Mouse (Mus musculus): ENCODE results near the gene Ppm1g. TPM values are rescaled to one million over a fixed set of nuclear protein-coding genes. Genes with fewer than 3 reads are reported as not detected.

Gene Ppm1g
- 162 TPM in 2 replicates for polyA plus RNA-seq (2014; fragmentation: Nextera tagmentation; extraction: Ambion mirVana)

- Histone ChIP-seq H3K27me3 (ENCODE audit: control insufficient read depth, insufficient read depth, low read length) (no peaks in the 10 kb centered on the region), H3K9me3 (ENCODE audit: control insufficient read depth, low read length) (no peaks in the 10 kb centered on the region), H3K9ac (peak within 1 kb of the TSS; percentile 85), H3K4me1 (replicated peaks; ENCODE audit: control insufficient read depth, insufficient read depth, low read length) (peaks cover 15% of the 10 kb centered on the region; the same call in 1 of the 2 replicates), H3K4me3 (replicated peaks; ENCODE audit: low read length) (peak within 1 kb of the TSS; percentile 83), H3K36me3 (replicated peaks; ENCODE audit: control insufficient read depth, insufficient read depth) (no peaks in the 10 kb centered on the region), H3K4me2 (replicated peaks) (peak within 1 kb of the TSS; percentile 61), H3K27ac (peak within 1 kb of the TSS; percentile 98)
- ATAC-seq (ENCODE audit: low FRiP score) (peak; percentile 94), DNase-seq (ENCODE audit: low spot score) (peak; percentile 96)
- WGBS, result under 1% methylated on average over 70 of the region's 70 CpGs
Observed at GRCm38 (mm10) chr5:31220448-31221303, at the start of gene Ppm1g. Gene Ppm1g (minus strand): TSS chr5:31220687.

GRCm38 (mm10) chr5:31267686-31268085 lies 47.2 kb upstream of the Ppm1g start:
- Histone ChIP-seq H3K4me1 (replicated peaks; ENCODE audit: control insufficient read depth, insufficient read depth, low read length) (no peaks in the 10 kb centered on the region), H3K9ac (no peak overlapping the region), H3K36me3 (replicated peaks; ENCODE audit: control insufficient read depth, insufficient read depth) (peaks cover 94% of the 10 kb centered on the region), H3K27me3 (ENCODE audit: control insufficient read depth, insufficient read depth, low read length) (no peaks in the 10 kb centered on the region), H3K4me3 (replicated peaks; ENCODE audit: low read length) (no peak overlapping the region), H3K27ac (no peak overlapping the region), H3K9me3 (ENCODE audit: control insufficient read depth, low read length) (no peaks in the 10 kb centered on the region), H3K4me2 (replicated peaks) (no peak overlapping the region)
- DNase-seq (ENCODE audit: low spot score), result no peak
- no peak for ATAC-seq (ENCODE audit: low FRiP score)
- WGBS, result 56% methylated on average over 6 of the region's 6 CpGs

- ATAC-seq (ENCODE audit: low FRiP score) (no peak), DNase-seq (ENCODE audit: low spot score) (no peak)
- Histone ChIP-seq H3K9me3 (ENCODE audit: control insufficient read depth, low read length) (no peaks in the 10 kb centered on the region), H3K4me1 (replicated peaks; ENCODE audit: control insufficient read depth, insufficient read depth, low read length) (no peaks in the 10 kb centered on the region), H3K4me2 (replicated peaks) (no peak overlapping the region), H3K36me3 (replicated peaks; ENCODE audit: control insufficient read depth, insufficient read depth) (peaks cover 95% of the 10 kb centered on the region), H3K27ac (no peak overlapping the region), H3K27me3 (ENCODE audit: control insufficient read depth, insufficient read depth, low read length) (no peaks in the 10 kb centered on the region), H3K4me3 (replicated peaks; ENCODE audit: low read length) (no peak overlapping the region), H3K9ac (no peak overlapping the region)
- 94% methylated on average over 7 of the region's 7 CpGs for WGBS
Observed at GRCm38 (mm10) chr5:31266101-31266500, 45.6 kb upstream of the Ppm1g start.

GRCm38 (mm10) chr5:31257616-31258015 lies 37.1 kb upstream of the Ppm1g start:
- no peak overlapping the region for H3K27ac ChIP-seq
- H3K4me1 ChIP-seq (replicated peaks; ENCODE audit: control insufficient read depth, insufficient read depth, low read length), result no peaks in the 10 kb centered on the region
- no peak for ATAC-seq (ENCODE audit: low FRiP score)
- no peak overlapping the region for H3K4me2 ChIP-seq (replicated peaks)
- 91% methylated on average over 11 of the region's 11 CpGs for WGBS
- H3K36me3 ChIP-seq (replicated peaks; ENCODE audit: control insufficient read depth, insufficient read depth), result peaks cover 92% of the 10 kb centered on the region
- no peaks in the 10 kb centered on the region for H3K27me3 ChIP-seq (ENCODE audit: control insufficient read depth, insufficient read depth, low read length)
- no peak for DNase-seq (ENCODE audit: low spot score)
- H3K4me3 ChIP-seq (replicated peaks; ENCODE audit: low read length), result no peak overlapping the region
- no peak overlapping the region for H3K9ac ChIP-seq
- no peaks in the 10 kb centered on the region for H3K9me3 ChIP-seq (ENCODE audit: control insufficient read depth, low read length)

- H3K9ac ChIP-seq, result no peak overlapping the region
- WGBS, result 90% methylated on average over 2 of the region's 2 CpGs
- H3K4me1 ChIP-seq (replicated peaks; ENCODE audit: control insufficient read depth, insufficient read depth, low read length), result no peaks in the 10 kb centered on the region
- H3K27ac ChIP-seq, result no peak overlapping the region
- no peak for DNase-seq (ENCODE audit: low spot score)
- no peak for ATAC-seq (ENCODE audit: low FRiP score)
- no peaks in the 10 kb centered on the region for H3K9me3 ChIP-seq (ENCODE audit: control insufficient read depth, low read length)
- peaks cover 92% of the 10 kb centered on the region for H3K36me3 ChIP-seq (replicated peaks; ENCODE audit: control insufficient read depth, insufficient read depth)
- no peak overlapping the region for H3K4me3 ChIP-seq (replicated peaks; ENCODE audit: low read length)
- H3K4me2 ChIP-seq (replicated peaks), result no peak overlapping the region
- no peaks in the 10 kb centered on the region for H3K27me3 ChIP-seq (ENCODE audit: control insufficient read depth, insufficient read depth, low read length)
Observed at GRCm38 (mm10) chr5:31255971-31256370, 35.5 kb upstream of the Ppm1g start.

GRCm38 (mm10) chr5:31255381-31255780 lies 34.9 kb upstream of the Ppm1g start:
- H3K9ac ChIP-seq, result no peak overlapping the region
- no peak for DNase-seq (ENCODE audit: low spot score)
- ATAC-seq (ENCODE audit: low FRiP score), result no peak
- 97% methylated on average over 2 of the region's 2 CpGs for WGBS
- peaks cover 92% of the 10 kb centered on the region for H3K36me3 ChIP-seq (replicated peaks; ENCODE audit: control insufficient read depth, insufficient read depth)
- H3K4me2 ChIP-seq (replicated peaks), result no peak overlapping the region
- H3K27me3 ChIP-seq (ENCODE audit: control insufficient read depth, insufficient read depth, low read length), result no peaks in the 10 kb centered on the region
- H3K9me3 ChIP-seq (ENCODE audit: control insufficient read depth, low read length), result no peaks in the 10 kb centered on the region
- no peaks in the 10 kb centered on the region for H3K4me1 ChIP-seq (replicated peaks; ENCODE audit: control insufficient read depth, insufficient read depth, low read length)
- no peak overlapping the region for H3K27ac ChIP-seq
- H3K4me3 ChIP-seq (replicated peaks; ENCODE audit: low read length), result no peak overlapping the region

GRCm38 (mm10) chr5:31254901-31255300 lies 34.4 kb upstream of the Ppm1g start:
- WGBS, result 87% methylated on average over 8 of the region's 8 CpGs
- ATAC-seq (ENCODE audit: low FRiP score) (no peak), DNase-seq (ENCODE audit: low spot score) (no peak)
- Histone ChIP-seq H3K27me3 (ENCODE audit: control insufficient read depth, insufficient read depth, low read length) (no peaks in the 10 kb centered on the region), H3K4me1 (replicated peaks; ENCODE audit: control insufficient read depth, insufficient read depth, low read length) (no peaks in the 10 kb centered on the region), H3K9ac (no peak overlapping the region), H3K4me2 (replicated peaks) (no peak overlapping the region), H3K4me3 (replicated peaks; ENCODE audit: low read length) (no peak overlapping the region), H3K9me3 (ENCODE audit: control insufficient read depth, low read length) (no peaks in the 10 kb centered on the region), H3K36me3 (replicated peaks; ENCODE audit: control insufficient read depth, insufficient read depth) (peaks cover 92% of the 10 kb centered on the region), H3K27ac (no peak overlapping the region)

- Histone ChIP-seq H3K9me3 (ENCODE audit: control insufficient read depth, low read length) (no peaks in the 10 kb centered on the region), H3K4me2 (replicated peaks) (no peak overlapping the region), H3K4me3 (replicated peaks; ENCODE audit: low read length) (no peak overlapping the region), H3K36me3 (replicated peaks; ENCODE audit: control insufficient read depth, insufficient read depth) (peaks cover 93% of the 10 kb centered on the region), H3K27ac (no peak overlapping the region), H3K9ac (no peak overlapping the region), H3K4me1 (replicated peaks; ENCODE audit: control insufficient read depth, insufficient read depth, low read length) (no peaks in the 10 kb centered on the region), H3K27me3 (ENCODE audit: control insufficient read depth, insufficient read depth, low read length) (no peaks in the 10 kb centered on the region)
- DNase-seq (ENCODE audit: low spot score) (no peak), ATAC-seq (ENCODE audit: low FRiP score) (no peak)
- WGBS, result 84% methylated on average over 7 of the region's 7 CpGs
Observed at GRCm38 (mm10) chr5:31254452-31254851, 34.0 kb upstream of the Ppm1g start.

GRCm38 (mm10) chr5:31253806-31254205 lies 33.3 kb upstream of the Ppm1g start:
- H3K27me3 ChIP-seq (ENCODE audit: control insufficient read depth, insufficient read depth, low read length), result no peaks in the 10 kb centered on the region
- no peak overlapping the region for H3K9ac ChIP-seq
- no peaks in the 10 kb centered on the region for H3K9me3 ChIP-seq (ENCODE audit: control insufficient read depth, low read length)
- H3K4me1 ChIP-seq (replicated peaks; ENCODE audit: control insufficient read depth, insufficient read depth, low read length), result no peaks in the 10 kb centered on the region
- DNase-seq (ENCODE audit: low spot score) (no peak), ATAC-seq (ENCODE audit: low FRiP score) (no peak)
- H3K36me3 ChIP-seq (replicated peaks; ENCODE audit: control insufficient read depth, insufficient read depth), result peaks cover 95% of the 10 kb centered on the region
- H3K27ac ChIP-seq, result no peak overlapping the region
- no peak overlapping the region for H3K4me2 ChIP-seq (replicated peaks)
- WGBS, result 98% methylated on average over 8 of the region's 8 CpGs
- no peak overlapping the region for H3K4me3 ChIP-seq (replicated peaks; ENCODE audit: low read length)
